In genomic region chr12:100167502-100167901, GRCm38 (mm10) we compare ENCODE assay signal across 9 mouse cellular contexts. TPM values are rescaled to one million over a fixed set of nuclear protein-coding genes. Genes with fewer than 3 reads are reported as not detected.
A peak's percentile ranks its signal among the peaks of the same experiment; 100 is the strongest.
DNase-seq lines count a peak whose midpoint lies in the region; ATAC-seq and TF ChIP-seq lines count a peak whose summit lies in the region.
"Had no signal": no experiment of that assay in that cellular context is flagged by ENCODE, and none has a peak within 500 bp of the region (broad histone marks: within the 10 kb centered on the region; RNA-seq: fewer than 3 reads in every experiment).

No protein-coding gene starts in this region.

- H3K36me3 ChIP-seq in heart, embryonic 16.5 days (ENCODE audit: control insufficient read depth, insufficient read depth): no peaks in the 10 kb centered on the region
- H3K36me3 ChIP-seq in ES-E14 (ENCODE audit: control insufficient read depth, insufficient read depth, low read length, poor library complexity, severe bottlenecking): no peaks in the 10 kb centered on the region
- H3K36me3 ChIP-seq in forebrain, embryonic 15.5 days: no peaks in the 10 kb centered on the region
- no peaks in the 10 kb centered on the region for H3K36me3 ChIP-seq in liver, postnatal 0 days (replicated peaks; ENCODE audit: insufficient read depth, low read length)
- H3K36me3 ChIP-seq: G1E had no signal

- in situ Hi-C loops in ES-E14 (cut with MboI; ENCODE audit: low sequenced_read_pairs in 2 of 2, unreplicated experiment in 2 of 2): loop anchor here (10.0 to 25.0 kb wide), 2 partner anchors 317 to 670 kb away; no protein-coding TSS in a partner anchor

- DNase-seq in heart, postnatal 36 days: no peak
- no peak for DNase-seq in ES-E14 (ENCODE audit: low read depth, low spot score)
- DNase-seq in liver, postnatal 0 days: no peak
- no peak for DNase-seq in left cerebral cortex, adult 11 months (ENCODE audit: low spot score)
- DNase-seq in spleen, postnatal 4 days (ENCODE audit: low spot score in 2 of 2): no peak
- DNase-seq in adrenal gland, postnatal 10 days: no peak

- H3K4me2 ChIP-seq in heart, embryonic 16.5 days (ENCODE audit: low read depth, low read length): peak overlapping the region; percentile 69; the same call in 1 of the 2 replicates
- no peak overlapping the region for H3K4me2 ChIP-seq in forebrain, embryonic 15.5 days (replicated peaks)
- H3K4me2 ChIP-seq in liver, postnatal 0 days (ENCODE audit: low read depth, low read length): 0 out of 2 replicates have a peak overlapping the region, but pooled peaks have one; percentile 74

- peaks cover 9% of the 10 kb centered on the region for H3K4me1 ChIP-seq in heart, embryonic 16.5 days (ENCODE audit: control insufficient read depth, insufficient read depth, low read length)
- peaks cover 1 to 6% of the 10 kb centered on the region in 2 experiments; a peak in 3 of 4 replicates for H3K4me1 ChIP-seq in ES-E14 (ENCODE audit: control insufficient read depth in 2 of 2, insufficient read depth in 2 of 2, low read length in 2 of 2, poor library complexity in 1 of 2)
- peaks cover 22% of the 10 kb centered on the region for H3K4me1 ChIP-seq in forebrain, embryonic 15.5 days
- peaks cover 12% of the 10 kb centered on the region for H3K4me1 ChIP-seq in liver, postnatal 0 days (ENCODE audit: insufficient read depth)

- peak overlapping the region; percentile 67 for H3K27ac ChIP-seq in heart, embryonic 16.5 days (ENCODE audit: low read length)
- no peak overlapping the region; the same call in 1 of the 2 replicates for H3K27ac ChIP-seq in ES-E14 (ENCODE audit: insufficient read depth, low read depth, low read length, poor library complexity, severe bottlenecking)
- peak overlapping the region; percentile 81 for H3K27ac ChIP-seq in forebrain, embryonic 15.5 days (replicated peaks)
- H3K27ac ChIP-seq in liver, postnatal 0 days (ENCODE audit: low read depth): 0 out of 2 replicates have a peak overlapping the region, but pooled peaks have one; percentile 67

- H3K4me3 ChIP-seq in heart, embryonic 16.5 days (ENCODE audit: low read length): no peak overlapping the region
- H3K4me3 ChIP-seq in ES-E14 (ENCODE audit: insufficient read depth in 1 of 2, low read depth in 1 of 2, low read length in 2 of 2, poor library complexity in 1 of 2, severe bottlenecking in 1 of 2): no peak overlapping the region
- no peak overlapping the region for H3K4me3 ChIP-seq in forebrain, embryonic 15.5 days
- no peak overlapping the region for H3K4me3 ChIP-seq in liver, postnatal 0 days (ENCODE audit: low read depth, low read length)

- TF ChIP-seq EP300 in liver, postnatal 0 days (IDR thresholded peaks at IDR 0.05; ENCODE audit: low read depth): no peak

- H3K9me3 ChIP-seq in heart, embryonic 16.5 days (replicated peaks; ENCODE audit: control insufficient read depth, low read length): no peaks in the 10 kb centered on the region
- no peaks in the 10 kb centered on the region for H3K9me3 ChIP-seq in ES-E14 (ENCODE audit: control insufficient read depth, insufficient read depth, low read depth, low read length)
- H3K9me3 ChIP-seq in forebrain, embryonic 15.5 days: no peaks in the 10 kb centered on the region
- no peaks in the 10 kb centered on the region for H3K9me3 ChIP-seq in liver, postnatal 0 days (ENCODE audit: low read length)
- H3K9me3 ChIP-seq: G1E had no signal

- 78% methylated on average over 1 of the region's 1 CpGs for WGBS in heart, embryonic 16.5 days
- 89% methylated on average over 1 of the region's 1 CpGs for WGBS in forebrain, embryonic 15.5 days
- WGBS in liver, postnatal 0 days (ENCODE audit: insufficient replicate concordance): 80% methylated on average over 1 of the region's 1 CpGs

- no peak for ATAC-seq in heart, embryonic 16.5 days (replicated peaks; ENCODE audit: extremely low read depth, insufficient read depth, low FRiP score)
- ATAC-seq in forebrain, embryonic 15.5 days (replicated peaks): no peak
- no peak for ATAC-seq in liver, postnatal 0 days

- intact Hi-C loops in heart, postnatal 36 days (cut with DNase I): loop anchor here (2.0 kb wide), 1 partner anchor 19 kb away; no protein-coding TSS in a partner anchor

- H3K27me3 ChIP-seq in heart, embryonic 16.5 days (ENCODE audit: control insufficient read depth, insufficient read depth, low read length): no peaks in the 10 kb centered on the region
- no peaks in the 10 kb centered on the region for H3K27me3 ChIP-seq in forebrain, embryonic 15.5 days
- H3K27me3 ChIP-seq in liver, postnatal 0 days (ENCODE audit: insufficient read depth, low read length): no peaks in the 10 kb centered on the region

- H3K9ac ChIP-seq in heart, embryonic 16.5 days (ENCODE audit: low read length): peak overlapping the region; percentile 52; the same call in 1 of the 2 replicates
- H3K9ac ChIP-seq in ES-E14 (ENCODE audit: insufficient read depth, low read depth, low read length, poor library complexity, severe bottlenecking): 0 out of 2 replicates have a peak overlapping the region, but pooled peaks have one; percentile 4
- no peak overlapping the region for H3K9ac ChIP-seq in forebrain, embryonic 15.5 days (replicated peaks)
- H3K9ac ChIP-seq in liver, postnatal 0 days (replicated peaks): no peak overlapping the region

- no peak for TF ChIP-seq CTCF in liver, postnatal 0 days (IDR thresholded peaks at IDR 0.05; ENCODE audit: low read depth)

TF ChIP-seq in ES-E14, 5 proteins besides CTCF, POLR2A, EP300 and RAD21:
- TF ChIP-seq ZC3H11A (IDR thresholded peaks at IDR 0.05; ENCODE audit: borderline replicate concordance, low read depth, low read length) (no peak), MAFK (IDR thresholded peaks at IDR 0.05; ENCODE audit: insufficient read depth, low read depth, low read length) (no peak), HCFC1 (IDR thresholded peaks at IDR 0.05; ENCODE audit: borderline replicate concordance, insufficient read depth, low read length) (no peak), ZNF384 (IDR thresholded peaks at IDR 0.05; ENCODE audit: low read depth, low read length) (no peak), CHD2 (IDR thresholded peaks at IDR 0.05; ENCODE audit: low read depth, low read length) (no peak)
TF ChIP-seq in ES-E14: peak in this region for 0.

RNA-seq across cellular contexts. Expression of gene Nrde2, which starts 8.0 kb away (rescaled TPM):
- 8.6 and 9.8 TPM in 2 replicates for polyA plus RNA-seq in heart, embryonic 16.5 days (2015; fragmentation: Nextera tagmentation; extraction: Ambion mirVana)
- 10 to 100 TPM; 10.4 to 11.5 TPM for total RNA-seq in heart, postnatal 36 days (2021)
- 36.4 and 41.8 TPM in 2 replicates for total RNA-seq in ES-E14 (2012; rRNA removed)
- polyA plus RNA-seq in forebrain, embryonic 15.5 days (2015; fragmentation: Nextera tagmentation; extraction: Ambion mirVana): 16.5 and 16.6 TPM in 2 replicates
- polyA plus RNA-seq in liver, postnatal 0 days (2015; fragmentation: Nextera tagmentation; extraction: Ambion mirVana): 3.5 and 4.7 TPM in 2 replicates
- 10 to 100 TPM; 14.8 to 19.4 TPM for total RNA-seq in adrenal gland, postnatal 10 days (2021)

RNA-seq across cellular contexts. Expression of gene Calm1, which starts 31.7 kb away (rescaled TPM):
- 756 and 762 TPM in 2 replicates for polyA plus RNA-seq in heart, embryonic 16.5 days (2015; fragmentation: Nextera tagmentation; extraction: Ambion mirVana)
- 100 to 1,000 TPM; 223 to 265 TPM for total RNA-seq in heart, postnatal 36 days (2021)
- total RNA-seq in ES-E14 (2012; rRNA removed): 416 and 537 TPM in 2 replicates
- polyA plus RNA-seq in forebrain, embryonic 15.5 days (2015; fragmentation: Nextera tagmentation; extraction: Ambion mirVana): 2,112 and 2,174 TPM in 2 replicates
- polyA plus RNA-seq in liver, postnatal 0 days (2015; fragmentation: Nextera tagmentation; extraction: Ambion mirVana): 454 and 482 TPM in 2 replicates
- 100 to 1,000 TPM; 355 to 389 TPM for total RNA-seq in adrenal gland, postnatal 10 days (2021)

RNA-seq across cellular contexts. Expression of gene Psmc1, which starts 57.5 kb away (rescaled TPM):
- polyA plus RNA-seq in heart, embryonic 16.5 days (2015; fragmentation: Nextera tagmentation; extraction: Ambion mirVana): 197 and 220 TPM in 2 replicates
- total RNA-seq in heart, postnatal 36 days (2021): 100 to 1,000 TPM; 129 to 147 TPM
- total RNA-seq in ES-E14 (2012; rRNA removed): 178 and 264 TPM in 2 replicates
- 272 and 277 TPM in 2 replicates for polyA plus RNA-seq in forebrain, embryonic 15.5 days (2015; fragmentation: Nextera tagmentation; extraction: Ambion mirVana)
- 117 and 118 TPM in 2 replicates for polyA plus RNA-seq in liver, postnatal 0 days (2015; fragmentation: Nextera tagmentation; extraction: Ambion mirVana)
- total RNA-seq in adrenal gland, postnatal 10 days (2021): 100 to 1,000 TPM; 167 to 169 TPM

Comparison
In these comparisons a context has a peak if more than half of its experiments do, and no peak if none do; other contexts are left out.
1. H3K9ac ChIP-seq: peak in heart, embryonic 16.5 days (single experiment) and ES-E14 (single experiment); none in forebrain, embryonic 15.5 days (single experiment) and liver, postnatal 0 days (single experiment).